Mouse (Mus musculus) testis, postnatal 10 days (tissue): ENCODE results near the gene Twist1.

ENCODE experiments used
- DNase-seq: peaks from one replicate; pipeline ENCODE4 v3.0.0; 2021; ENCODE audit warnings: low spot score

Twist1 gene

DNA sequence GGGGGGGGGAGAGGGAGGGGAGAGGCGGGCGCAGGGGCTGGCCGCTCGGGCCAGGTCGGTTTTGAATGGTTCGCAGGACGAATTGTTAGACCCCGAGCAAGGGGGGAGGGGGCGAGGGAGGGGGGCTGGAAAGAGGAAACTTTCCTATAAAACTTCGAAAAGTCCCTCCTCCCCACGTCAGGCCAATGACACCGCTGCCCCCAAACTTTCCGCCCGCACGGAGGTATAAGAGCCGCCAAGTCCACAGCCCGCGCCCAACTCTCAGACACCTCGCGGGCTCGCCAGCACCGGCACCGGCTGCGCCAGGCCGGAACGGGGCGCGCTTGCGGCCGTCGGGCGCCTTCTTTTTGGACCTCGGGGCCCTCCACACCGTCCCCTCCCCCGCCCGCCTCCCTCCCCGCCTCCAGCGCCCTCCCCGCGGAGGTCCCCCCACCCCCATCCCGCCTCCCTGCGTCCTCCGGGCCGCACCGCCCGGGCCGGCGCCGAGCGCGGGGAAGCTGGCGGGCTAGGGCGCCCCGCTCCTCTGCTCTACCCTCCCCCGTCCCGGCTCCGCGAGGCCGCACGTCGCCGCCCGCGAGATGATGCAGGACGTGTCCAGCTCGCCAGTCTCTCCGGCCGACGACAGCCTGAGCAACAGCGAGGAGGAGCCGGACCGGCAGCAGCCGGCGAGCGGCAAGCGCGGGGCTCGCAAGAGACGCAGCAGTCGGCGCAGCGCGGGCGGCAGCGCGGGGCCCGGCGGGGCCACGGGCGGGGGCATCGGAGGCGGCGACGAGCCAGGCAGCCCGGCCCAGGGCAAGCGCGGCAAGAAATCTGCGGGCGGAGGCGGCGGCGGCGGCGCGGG lies at the start of gene Twist1:
Gene Twist1 (plus strand): TSS at position 272 of the 841 bp plus-strand sequence.
- DNase-seq: peak; percentile 86

DNA sequence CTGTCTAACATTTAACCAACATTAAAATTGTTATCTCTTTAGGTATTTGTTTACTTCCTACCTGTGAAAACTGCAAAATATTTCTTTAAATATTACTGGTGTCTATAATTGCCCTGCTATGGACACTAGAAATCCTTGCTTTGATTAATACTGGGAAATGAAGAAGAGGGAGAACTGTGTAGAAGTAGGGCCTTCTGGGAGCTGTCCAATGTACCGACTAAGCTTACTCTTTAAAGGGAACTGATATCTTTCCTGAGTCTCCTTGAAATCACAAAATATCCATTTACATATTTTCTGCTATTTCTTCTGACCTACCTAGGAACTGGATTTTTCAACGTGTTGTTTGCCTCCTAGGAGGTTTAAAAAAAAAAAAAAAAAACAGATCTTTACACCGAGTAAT lies 30.7 kb upstream of the Twist1 start:
- DNase-seq: no peak

DNA sequence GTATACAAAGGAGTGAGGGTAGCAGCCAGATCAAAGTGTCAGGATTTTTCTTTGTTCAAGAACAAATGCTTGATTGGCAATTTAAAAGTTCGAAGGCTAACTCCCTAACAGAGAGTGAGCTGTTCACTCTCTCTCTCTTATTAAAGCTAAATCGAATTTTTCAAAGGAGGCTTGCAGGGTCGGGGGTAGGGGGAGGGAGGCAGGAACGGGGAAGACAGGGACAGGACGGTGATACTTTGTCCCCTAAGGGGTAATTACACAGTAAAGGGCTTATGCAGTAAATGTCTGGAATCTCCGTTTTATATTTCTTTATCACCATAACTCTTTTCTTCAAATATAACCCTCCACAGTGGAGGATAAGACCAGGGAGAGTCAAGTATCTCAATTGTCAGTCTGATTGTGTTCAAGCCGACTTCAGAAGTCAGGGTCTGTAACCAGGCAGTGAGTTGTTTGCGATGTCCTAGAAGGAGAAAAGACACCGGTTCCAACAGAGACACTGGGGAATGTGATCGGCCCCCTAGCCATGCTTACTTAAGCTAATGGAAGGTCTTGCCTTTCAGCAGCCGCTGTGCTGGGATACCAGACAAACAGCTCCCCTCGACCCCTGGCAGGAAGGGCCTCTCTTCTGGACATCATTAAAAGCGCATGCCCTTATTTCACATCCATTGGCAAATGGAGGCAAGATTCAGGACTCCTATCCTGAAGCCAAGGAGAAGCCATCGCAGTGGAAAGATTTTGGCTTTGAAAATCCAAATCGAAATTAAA lies 30.0 kb upstream of the Twist1 start:
- no peak for DNase-seq

DNA sequence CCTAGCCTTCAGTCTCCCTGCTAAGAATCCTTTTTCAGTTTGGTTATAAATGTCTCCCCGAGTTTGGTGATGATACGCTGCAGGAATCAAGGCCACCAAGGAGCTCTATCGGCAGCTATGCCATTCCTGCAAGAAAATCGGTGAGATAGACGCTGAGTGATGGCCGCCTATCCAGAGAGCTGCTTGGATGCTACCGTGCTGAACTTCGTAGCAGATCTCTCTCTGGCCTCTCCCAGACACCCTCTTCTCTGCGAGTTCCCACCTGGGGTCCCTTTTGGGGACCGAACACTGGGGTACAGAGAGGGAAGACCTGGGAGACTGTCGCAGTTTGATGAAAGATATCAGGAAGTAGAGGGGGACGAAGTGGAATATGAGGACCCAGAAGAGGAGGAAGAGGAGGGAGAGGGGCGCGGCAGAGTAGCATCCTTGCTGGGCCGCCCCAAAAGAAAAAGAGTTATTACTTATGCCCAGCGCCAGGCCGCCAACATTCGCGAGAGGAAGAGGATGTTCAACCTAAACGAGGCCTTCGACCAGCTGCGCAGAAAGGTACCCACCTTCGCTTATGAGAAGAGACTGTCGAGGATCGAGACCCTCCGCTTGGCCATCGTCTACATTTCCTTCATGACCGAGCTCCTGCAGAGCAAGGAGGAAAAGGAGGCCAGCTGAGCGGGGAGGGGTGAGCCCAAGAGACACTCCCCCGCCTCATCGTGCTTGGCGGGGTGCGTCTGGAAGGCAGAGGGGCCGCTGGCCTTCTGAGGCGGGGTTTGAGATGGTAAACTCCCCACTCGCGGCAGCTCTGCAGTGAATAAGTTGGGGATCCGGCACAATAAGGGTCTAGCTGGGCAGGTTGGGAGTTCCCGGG lies 28.9 kb upstream of the Twist1 start, which contains the start of gene Ferd3l:
Gene Ferd3l (plus strand): TSS at position 95 of the 862 bp plus-strand sequence.
- DNase-seq: no peak

DNA sequence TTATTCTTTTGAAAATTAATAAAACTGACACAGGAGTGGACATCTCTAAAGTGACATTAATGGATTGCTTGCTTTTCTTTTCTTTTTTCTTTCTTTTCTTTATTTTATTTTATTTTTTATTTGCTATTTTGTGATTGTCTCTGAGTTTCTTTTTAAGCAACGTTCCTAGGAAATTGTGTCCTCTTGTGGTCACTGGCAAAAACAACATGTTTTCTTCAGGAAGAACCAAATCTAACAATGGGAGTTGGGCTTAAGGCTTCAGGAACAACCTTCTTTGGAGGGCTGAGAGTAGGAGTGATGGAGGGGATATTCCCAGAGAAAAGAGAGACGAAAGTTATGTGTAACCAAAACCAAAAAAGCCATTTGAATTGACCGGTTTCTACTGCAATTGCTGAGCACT lies 4.6 kb upstream of the Twist1 start:
- no peak for DNase-seq

DNA sequence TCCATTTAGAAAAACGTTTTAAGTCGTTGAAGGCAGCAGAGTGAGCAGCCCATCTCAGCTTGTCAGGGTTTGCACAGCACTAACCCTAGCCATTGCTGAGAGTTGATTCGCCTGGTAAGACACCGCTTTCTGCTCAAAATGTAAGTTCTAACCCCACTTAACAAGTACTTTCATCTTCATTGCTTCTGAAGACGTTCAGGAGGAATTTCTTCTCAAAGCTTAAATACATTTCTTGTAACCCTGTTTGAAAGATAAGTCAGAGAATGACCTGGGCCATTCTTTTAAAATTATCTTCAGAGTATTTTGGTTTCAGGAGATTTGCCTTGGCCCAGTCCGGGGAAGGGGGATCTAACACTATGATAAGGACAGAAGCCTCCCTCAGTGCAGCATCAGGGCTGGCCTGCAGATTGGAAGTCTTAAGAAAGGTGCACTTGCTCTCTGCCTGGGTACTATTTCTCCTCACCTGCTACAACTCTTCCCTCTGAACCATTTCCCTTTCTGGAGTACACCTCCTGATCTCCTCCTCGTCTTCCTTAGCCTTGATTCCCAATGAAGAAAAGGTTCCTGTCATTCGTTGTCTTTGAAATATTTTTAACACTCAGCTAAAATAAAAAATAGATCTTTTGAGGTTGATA lies 2.4 kb upstream of the Twist1 start:
- no peak for DNase-seq

- peak; percentile 51 for DNase-seq
These were observed 1.7 kb upstream of the Twist1 start for GRCm38 (mm10) chr12:33955606-33956295.

GRCm38 (mm10) chr12:33956576-33957399 lies 683 bp upstream of the Twist1 start:
- DNase-seq: no peak

DNA sequence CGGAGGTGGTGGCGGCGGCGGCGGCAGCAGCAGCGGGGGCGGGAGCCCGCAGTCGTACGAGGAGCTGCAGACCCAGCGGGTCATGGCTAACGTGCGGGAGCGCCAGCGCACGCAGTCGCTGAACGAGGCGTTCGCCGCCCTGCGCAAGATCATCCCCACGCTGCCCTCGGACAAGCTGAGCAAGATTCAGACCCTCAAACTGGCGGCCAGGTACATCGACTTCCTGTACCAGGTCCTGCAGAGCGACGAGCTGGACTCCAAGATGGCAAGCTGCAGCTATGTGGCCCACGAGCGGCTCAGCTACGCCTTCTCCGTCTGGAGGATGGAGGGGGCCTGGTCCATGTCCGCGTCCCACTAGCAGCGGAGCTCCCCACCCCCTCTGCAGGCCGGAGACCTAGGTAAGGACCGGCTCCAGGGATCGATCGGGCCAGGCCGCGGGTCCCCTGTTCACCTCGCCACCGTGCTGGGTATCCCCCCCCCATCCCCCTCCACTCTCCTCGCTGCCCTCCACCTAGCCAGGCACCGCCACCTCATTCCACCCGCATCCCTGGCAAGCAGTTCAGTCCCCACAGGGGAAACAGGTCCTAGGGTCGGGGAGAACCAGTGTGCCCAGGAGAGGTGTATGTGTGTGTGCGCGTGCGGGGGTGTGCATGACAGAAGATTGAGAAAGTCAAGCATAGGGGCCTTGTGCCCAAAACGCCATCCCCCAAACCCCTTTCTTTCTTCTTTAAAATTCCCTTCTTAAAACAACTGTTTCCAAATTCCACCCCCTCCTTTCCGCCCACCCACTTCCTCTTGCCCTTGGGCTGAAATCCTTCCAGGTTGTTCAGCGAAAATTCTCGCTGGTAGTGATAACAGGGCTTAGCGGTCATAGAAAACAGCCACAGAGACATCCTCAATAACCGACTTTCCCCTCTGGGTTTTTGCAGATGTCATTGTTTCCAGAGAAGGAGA lies 1.0 kb downstream of the Twist1 start:
- peak; percentile 56 for DNase-seq

DNA sequence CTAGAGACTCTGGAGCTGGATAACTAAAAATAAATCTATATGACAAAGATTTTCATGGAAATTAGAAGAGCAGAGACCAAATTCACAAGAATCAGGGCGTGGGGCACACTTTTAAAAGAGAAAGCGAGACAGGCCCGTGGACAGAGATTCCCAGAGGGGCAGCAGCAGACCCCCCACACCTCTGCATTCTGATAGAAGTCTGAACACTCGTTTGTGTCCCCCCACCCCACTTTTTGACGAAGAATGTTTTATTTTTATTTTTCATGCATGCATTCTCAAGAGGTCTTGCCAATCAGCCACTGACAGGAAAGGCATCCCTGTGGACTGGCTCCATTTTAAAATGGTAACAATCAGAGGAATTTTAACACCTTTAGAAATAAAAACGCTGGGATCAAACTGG lies 1.7 kb downstream of the Twist1 start:
- DNase-seq: no peak

DNA sequence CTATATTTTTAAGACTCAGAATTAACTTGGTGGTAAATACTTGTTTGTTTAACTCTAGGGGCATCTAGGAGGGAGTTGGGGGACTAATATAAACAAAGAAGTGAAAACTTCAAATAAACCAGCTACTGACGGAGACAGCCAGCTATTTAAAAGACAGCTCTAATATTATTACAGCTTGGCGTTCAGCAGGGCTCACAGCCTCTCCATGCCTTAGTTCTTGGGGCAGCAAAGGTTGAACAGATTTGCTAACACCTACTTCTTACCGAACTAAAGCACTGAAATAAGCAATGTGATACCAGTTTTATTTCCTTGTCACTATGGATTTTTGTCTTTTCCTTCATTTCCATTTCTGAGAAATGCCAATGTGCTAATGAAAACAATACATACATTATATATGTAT lies 2.4 kb downstream of the Twist1 start:
- no peak for DNase-seq

DNA sequence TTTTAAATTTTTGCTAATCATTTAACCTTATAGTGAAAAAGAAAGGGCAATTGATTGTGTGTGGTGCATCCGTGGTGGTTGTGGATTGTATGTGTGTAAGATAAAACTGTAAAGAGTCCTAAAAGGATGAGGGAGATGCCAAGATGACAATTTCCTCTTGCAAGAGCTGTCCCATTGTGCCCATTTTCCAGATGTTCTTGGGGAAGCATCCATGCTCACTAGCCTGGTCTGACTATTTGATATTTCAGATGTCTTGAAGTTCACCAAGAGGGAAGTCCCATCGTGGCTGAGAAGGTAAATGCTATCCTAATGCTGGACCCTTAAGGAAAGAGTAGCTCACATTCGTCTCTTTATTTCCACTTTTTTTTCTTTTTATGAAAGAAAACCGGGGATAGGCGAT lies 3.5 kb downstream of the Twist1 start:
- DNase-seq: no peak

GRCm38 (mm10) chr12:33962118-33962772 lies 4.8 kb downstream of the Twist1 start:
- no peak for DNase-seq

DNA sequence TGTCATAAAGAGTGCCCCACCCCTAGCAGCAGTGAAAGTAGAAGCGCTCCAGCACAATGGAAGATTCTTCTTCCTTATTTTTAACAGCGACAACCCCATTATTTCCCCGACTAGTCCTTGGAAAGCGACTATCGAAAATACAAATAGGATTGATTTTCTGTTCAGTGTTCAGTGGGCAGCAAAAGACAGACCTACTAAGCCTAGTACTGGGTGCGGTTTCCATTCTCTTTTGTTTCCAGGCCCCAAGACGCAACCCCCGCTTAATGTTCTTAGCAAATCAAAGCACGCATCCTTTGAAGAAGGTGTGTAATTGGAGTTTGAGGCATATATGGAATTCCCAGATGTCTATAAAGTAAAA lies 5.3 kb downstream of the Twist1 start:
- no peak for DNase-seq

GRCm38 (mm10) chr12:33963671-33964369 lies 6.3 kb downstream of the Twist1 start:
- no peak for DNase-seq

GRCm38 (mm10) chr12:33964427-33964826 lies 7.0 kb downstream of the Twist1 start:
- DNase-seq: no peak

GRCm38 (mm10) chr12:33965661-33966360 lies 8.3 kb downstream of the Twist1 start:
- no peak for DNase-seq
